Mouse (Mus musculus): ENCODE measurements at regions not wholly inside any gene's neighbourhood (a gene's known extent, or its start where the extent isn't known, plus 50 kb on each side); places are given as distances from the start of the nearest gene placed in this dataset.

DNA sequence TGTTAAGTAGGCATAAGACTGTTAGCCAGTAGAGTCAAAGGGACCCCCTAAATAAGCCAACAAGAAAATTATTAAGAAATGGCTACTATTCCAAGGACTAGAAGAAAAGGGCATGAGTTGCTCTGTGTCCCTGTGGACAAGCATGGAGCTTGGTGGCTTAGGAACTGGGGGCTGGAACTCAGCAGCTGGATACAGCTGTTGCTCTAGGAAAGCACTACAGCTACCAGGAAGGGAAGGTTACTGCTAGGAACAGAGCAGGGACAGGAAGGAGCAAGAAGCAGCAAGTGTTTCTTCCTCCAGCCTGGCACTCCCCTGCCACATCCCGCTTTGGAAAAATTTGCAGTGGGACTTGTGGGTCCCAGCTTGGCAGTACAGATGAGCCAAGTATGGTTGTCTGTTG, 95.0 kb upstream of the Stc2 start:
- 87% methylated on average over 1 of the region's 1 CpGs for WGBS

DNA sequence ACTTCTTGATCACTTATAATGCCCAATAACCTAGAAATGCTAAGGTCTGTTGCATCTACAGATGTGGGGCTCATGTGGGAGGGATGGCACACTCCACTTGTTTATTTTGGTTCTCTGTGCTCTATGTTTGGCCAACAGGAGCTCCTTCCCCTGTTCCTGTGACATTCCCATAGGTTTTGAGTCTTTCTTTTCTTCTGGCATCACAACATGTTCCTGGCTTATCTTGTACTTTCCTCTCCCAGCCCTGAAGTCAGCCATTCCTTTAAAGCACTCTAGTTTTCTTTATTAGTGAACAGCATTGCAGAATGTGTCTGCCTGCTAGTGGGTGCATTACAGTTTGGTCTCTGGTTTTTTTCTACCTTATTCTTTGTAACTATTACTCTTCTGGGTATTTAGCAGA, 92.6 kb upstream of the Stc2 start:
- Histone ChIP-seq H3K4me2 (replicated peaks) (no peak overlapping the region), H3K27me3 (no peaks in the 10 kb centered on the region), H3K9me3 (no peaks in the 10 kb centered on the region), H3K4me1 (no peaks in the 10 kb centered on the region), H3K36me3 (no peaks in the 10 kb centered on the region), H3K27ac (replicated peaks) (no peak overlapping the region), H3K9ac (replicated peaks) (no peak overlapping the region), H3K4me3 (no peak overlapping the region)
- ATAC-seq (replicated peaks), result no peak

More for the DNA sequence above, 95.0 kb upstream of the Stc2 start:
- no peak for ATAC-seq (replicated peaks)
- Histone ChIP-seq H3K9ac (replicated peaks) (no peak overlapping the region), H3K4me2 (replicated peaks) (no peak overlapping the region), H3K9me3 (no peaks in the 10 kb centered on the region), H3K36me3 (no peaks in the 10 kb centered on the region), H3K4me1 (no peaks in the 10 kb centered on the region), H3K27me3 (no peaks in the 10 kb centered on the region), H3K27ac (replicated peaks) (no peak overlapping the region), H3K4me3 (no peak overlapping the region)

DNA sequence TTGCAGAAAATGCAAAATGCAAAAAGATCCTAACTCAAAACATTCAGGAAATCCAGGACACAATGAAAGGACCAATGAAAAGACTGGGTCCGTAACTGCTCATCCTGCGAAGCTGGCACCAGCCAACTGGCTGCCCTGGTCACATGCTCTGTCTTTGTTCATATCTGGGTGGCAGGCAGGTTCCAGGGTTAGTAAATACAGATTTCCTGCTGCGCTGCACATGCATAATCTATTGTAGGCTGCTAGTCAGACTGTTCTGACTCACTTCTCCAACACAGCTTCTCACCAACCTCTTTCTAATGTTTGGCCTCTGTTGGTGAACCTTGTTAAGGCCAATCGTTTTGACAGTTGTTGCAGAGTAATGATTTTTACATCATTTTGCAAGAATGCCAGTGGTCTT, 92.0 kb upstream of the Stc2 start:
- 76% methylated on average over 4 of the region's 4 CpGs for whole genome bisulfite sequencing

DNA sequence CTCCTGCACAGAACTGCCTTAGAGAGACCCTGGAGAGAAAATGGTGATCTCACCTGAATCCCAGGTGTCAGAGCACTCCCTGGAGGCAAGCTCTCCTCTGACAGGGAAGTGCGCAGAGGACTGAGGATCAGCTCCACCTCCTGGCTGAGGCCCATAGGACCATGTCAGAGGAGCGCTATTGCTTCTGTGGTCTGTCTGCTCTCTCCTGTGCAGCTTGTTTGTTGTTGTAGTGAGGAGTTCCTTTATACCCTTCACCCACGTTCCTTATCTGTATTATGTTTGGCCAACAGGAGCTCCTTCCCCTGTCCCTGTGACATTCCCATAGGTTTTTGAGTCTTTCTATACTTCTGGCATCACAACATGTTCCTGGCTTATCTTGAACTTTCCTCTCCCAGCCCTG, 91.5 kb upstream of the Stc2 start:
- Histone ChIP-seq H3K36me3 (no peaks in the 10 kb centered on the region), H3K4me3 (no peak overlapping the region), H3K27me3 (no peaks in the 10 kb centered on the region), H3K27ac (replicated peaks) (no peak overlapping the region), H3K4me2 (replicated peaks) (no peak overlapping the region), H3K9me3 (no peaks in the 10 kb centered on the region), H3K9ac (replicated peaks) (no peak overlapping the region), H3K4me1 (no peaks in the 10 kb centered on the region)
- ATAC-seq (replicated peaks), result no peak
- 76% methylated on average over 3 of the region's 3 CpGs for WGBS

More for the DNA sequence above, 92.0 kb upstream of the Stc2 start:
- no peaks in the 10 kb centered on the region for H3K9me3 ChIP-seq
- H3K36me3 ChIP-seq, result no peaks in the 10 kb centered on the region
- no peak overlapping the region for H3K9ac ChIP-seq (replicated peaks)
- H3K27ac ChIP-seq (replicated peaks), result no peak overlapping the region
- no peak overlapping the region for H3K4me3 ChIP-seq
- H3K4me2 ChIP-seq (replicated peaks), result no peak overlapping the region
- no peaks in the 10 kb centered on the region for H3K27me3 ChIP-seq
- no peaks in the 10 kb centered on the region for H3K4me1 ChIP-seq
- ATAC-seq (replicated peaks), result no peak

DNA sequence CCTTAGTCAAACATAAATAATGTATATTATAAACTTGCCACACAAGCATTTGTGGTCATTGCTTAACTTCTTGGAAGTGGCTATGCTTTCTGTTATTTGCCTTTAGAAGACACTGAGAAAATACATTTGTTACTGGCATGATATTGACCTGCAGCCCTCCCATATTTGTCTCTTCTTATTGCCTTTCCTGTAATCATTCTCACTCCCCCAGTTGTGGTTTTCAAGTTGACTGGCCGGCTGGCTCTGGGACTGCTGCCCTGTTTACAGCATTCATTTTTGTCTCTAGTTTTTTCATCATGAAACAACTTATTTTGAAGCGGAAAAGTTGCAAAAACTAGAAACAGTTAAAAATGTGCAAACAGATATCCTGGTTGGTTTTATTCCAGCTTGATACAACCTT, 57.5 kb upstream of the Stc2 start:
- Histone ChIP-seq H3K4me3 (no peak overlapping the region), H3K27me3 (no peaks in the 10 kb centered on the region), H3K9ac (replicated peaks) (no peak overlapping the region), H3K4me1 (no peaks in the 10 kb centered on the region), H3K4me2 (replicated peaks) (no peak overlapping the region), H3K9me3 (no peaks in the 10 kb centered on the region), H3K27ac (replicated peaks) (no peak overlapping the region), H3K36me3 (no peaks in the 10 kb centered on the region)
- no peak for ATAC-seq (replicated peaks)
- WGBS, result 92% methylated on average over 2 of the region's 2 CpGs
